Mouse (Mus musculus): ENCODE data around the gene BC035044.
"Not testable (repeated sequence)": the region's sequence is repeated elsewhere in the genome, so short reads cannot be mapped to it uniquely, and the experiment has no call there.

The BC035044 gene

GRCm38 (mm10) chr6:128826781-128827180 is 64.1 kb downstream of the BC035044 start:
- DNase-seq: no peak

DNA sequence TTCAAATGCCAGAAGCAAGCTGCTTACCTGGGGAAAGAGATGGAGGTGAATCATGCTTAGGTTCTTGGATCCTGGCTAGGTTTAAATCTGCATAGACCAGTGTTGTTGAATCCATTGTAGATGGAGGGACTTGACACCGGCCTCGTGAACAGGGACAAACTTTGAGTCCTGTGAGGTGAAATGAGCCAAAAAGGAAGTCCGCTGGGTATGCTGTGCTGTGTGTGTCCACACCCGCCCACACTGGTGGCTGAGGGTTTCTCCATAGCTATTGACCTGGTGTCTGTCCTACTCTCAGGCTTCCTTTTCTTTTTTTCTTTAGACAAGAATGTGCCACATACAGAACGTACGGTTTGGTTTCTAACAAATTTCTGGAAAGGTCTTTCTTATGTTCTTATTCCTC is 64.8 kb downstream of the BC035044 start, which contains the start of the genes Gm44511 and Klrb1b:
Gm44511 (minus strand) TSS at position 184 of the 400 bp plus-strand sequence.
Klrb1b (minus strand) TSS at position 200 of the 400 bp plus-strand sequence.
- no peak for DNase-seq

- no peak for DNase-seq
Measured at GRCm38 (mm10) chr6:128818083-128818802, 72.7 kb downstream of the BC035044 start.

- DNase-seq: no peak
Measured at GRCm38 (mm10) chr6:128808532-128808931, 82.4 kb downstream of the BC035044 start.

DNA sequence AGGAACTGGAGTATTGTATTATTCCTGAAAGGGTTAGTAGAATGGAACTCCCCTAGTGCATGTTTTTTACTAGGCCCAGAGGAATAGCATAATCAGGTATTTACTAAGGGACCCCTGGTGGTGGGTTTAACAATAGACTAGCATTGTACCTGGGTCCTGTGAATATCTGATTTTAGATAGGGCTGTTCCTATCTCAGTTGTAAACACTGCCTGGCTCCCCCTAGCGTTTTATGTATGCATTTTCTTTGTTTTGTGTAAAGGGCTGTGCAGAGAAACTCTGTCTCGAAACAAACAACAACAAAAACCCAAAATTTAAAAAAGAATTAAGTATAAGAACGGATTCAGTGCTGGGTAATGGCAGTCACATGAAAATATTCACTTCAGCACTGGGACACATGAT is 83.9 kb downstream of the BC035044 start:
- no peak for DNase-seq

GRCm38 (mm10) chr6:128804823-128805640 is 85.9 kb downstream of the BC035044 start:
- DNase-seq: peak; percentile 68

DNA sequence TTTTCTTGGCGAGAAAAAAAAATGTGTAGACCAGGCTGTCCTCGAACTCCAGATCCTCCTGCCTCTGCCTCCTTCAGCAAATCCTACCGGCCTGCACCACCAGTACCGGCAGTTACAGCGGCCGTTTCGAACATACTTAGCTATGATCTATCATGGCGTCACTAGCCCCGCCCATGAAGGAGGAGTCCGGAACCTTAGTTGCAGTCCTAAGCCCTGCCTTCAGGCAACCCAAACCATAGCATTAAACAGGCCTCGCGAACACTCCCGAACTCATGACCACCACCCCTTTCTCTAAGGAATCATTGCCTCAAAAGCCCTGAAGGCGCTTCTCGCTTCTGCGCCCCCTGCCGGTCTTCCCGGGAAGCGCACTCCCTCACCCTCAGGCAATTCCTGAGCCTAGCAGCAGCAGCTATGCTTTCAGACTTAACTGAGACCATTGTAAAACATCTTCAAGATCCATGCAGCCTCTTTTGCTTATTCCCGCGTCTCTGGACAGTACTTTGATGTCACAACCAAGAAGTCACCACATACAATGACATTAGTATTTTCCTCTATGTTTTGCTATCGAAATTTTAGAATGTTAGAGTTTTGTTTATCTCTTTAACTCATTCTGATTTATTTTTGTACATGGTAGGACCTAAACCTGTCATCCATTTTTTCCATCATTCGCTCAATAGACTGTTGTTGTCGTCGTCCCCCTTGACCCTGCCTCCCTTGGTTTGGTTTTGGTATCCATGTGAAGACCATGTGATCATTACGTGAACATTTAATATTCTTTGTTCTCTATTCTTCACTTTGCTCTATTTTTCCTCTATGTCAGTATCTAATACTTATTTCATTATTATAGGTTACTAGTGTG is 87.7 kb downstream of the BC035044 start:
- DNase-seq: peak; percentile 99

DNA sequence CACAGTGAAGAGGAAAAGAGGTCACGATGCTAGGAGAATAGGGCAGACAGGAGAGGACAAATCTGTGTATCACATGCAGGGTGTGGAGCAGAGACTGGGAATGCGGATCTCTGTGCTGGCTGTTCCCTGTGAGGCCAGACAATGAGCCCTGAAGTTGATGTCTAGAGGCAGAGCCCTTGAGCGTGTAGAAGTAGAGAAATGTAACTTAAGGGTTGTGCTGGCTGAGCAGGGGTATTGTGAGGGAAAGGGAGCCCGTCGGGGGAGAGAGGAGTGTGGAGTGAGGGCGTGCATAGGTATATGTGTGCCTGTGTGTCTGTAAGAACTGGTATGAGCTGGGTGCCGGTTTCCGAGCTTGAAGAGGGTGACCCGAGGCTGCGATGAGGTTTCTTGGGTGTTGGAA is 88.4 kb downstream of the BC035044 start:
- peak; percentile 41 for DNase-seq

DNA sequence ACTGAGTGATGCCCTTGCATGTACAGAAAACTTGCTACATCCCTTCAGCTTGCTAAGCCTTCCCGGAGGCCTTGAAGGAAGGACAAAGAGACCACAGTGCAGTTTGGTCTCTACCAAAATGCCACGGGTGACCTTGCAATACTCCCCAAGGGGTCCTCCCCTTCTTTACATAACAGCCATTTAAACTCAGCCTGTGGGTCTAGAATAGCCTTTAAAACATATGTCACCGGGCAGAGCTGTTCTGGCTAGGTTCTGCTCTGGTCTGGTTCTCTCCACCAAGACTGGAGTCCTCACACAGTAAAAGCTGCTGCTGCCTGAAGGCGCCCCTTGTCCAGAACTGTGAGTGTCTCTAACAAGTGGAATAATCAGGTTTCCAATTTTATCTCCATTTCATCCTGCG is 90.2 kb downstream of the BC035044 start:
- DNase-seq: not testable (repeated sequence)

- no peak for DNase-seq
Measured at GRCm38 (mm10) chr6:128799896-128800270, 91.0 kb downstream of the BC035044 start.

DNA sequence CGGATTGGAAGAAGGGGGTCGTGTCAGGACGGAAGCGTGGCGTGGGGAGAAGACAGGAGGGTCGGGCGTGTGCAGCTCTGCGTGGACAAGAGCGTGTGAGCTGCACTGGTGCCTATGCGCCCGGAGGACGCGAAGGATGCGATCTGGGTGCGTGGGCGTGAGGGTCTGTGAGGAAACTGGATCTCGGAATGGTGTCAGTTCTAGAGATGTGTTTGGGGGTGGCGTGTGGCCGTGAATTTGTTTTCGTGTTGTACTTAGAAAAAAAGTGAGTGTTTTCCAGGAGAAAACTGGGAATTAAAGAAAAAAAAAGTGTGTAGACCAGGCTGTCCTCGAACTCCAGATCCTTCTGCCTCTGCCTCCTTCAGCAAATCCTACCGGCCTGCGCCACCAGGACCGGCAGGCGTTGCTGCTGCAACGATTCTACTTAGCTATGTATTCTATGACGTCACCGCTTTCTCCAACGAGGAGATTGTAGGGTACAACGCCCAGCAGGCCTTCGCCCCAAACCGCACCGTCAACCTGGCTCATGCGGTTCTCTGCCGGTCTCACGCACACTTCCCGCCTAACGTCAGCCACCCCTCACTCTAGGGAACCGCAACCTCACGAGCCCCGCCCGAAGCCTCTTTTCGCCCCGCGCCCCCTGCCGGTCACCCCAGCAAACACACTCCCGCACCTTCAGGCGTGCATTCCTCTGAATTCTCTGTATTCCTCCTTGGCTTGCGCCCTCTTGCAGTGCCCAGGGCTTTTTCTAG is 91.6 kb downstream of the BC035044 start:
- peak; percentile 81 for DNase-seq

Measured in right cerebral cortex, postnatal 4 days (tissue).